Mouse (Mus musculus) CD4-positive, CD25-positive, alpha-beta regulatory T cell (primary cell): ENCODE results near the gene Tmem52. TPM values are rescaled to one million over a fixed set of nuclear protein-coding genes. Genes with fewer than 3 reads are reported as not detected.

Experiments used
- polyA plus RNA-seq: library from polyadenylated mRNA; unstranded; fragments of 100-300 nt; shearing (Covaris generic); gene quantifications from one replicate; pipeline ENCODE4 v1.2.1, GENCODE M21; 2017

The Tmem52 gene
- not detected for polyA plus RNA-seq

GRCm38 (mm10) chr4:155468952-155469351 is at the start of gene Tmem52:
Gene Tmem52, plus strand, starts transcription at chr4:155469114.

GRCm38 (mm10) chr4:155490990-155491504 is 22.1 kb downstream of the Tmem52 start, which contains the start of gene Gnb1:
Gene Gnb1, plus strand, starts transcription at chr4:155491361.

Other genes starting within 250 kb of the Tmem52 start
- 171 TPM for gene Ski, start 246.5 kb upstream of the Tmem52 start, polyA plus RNA-seq
- 121 TPM for gene Faap20, start 219.3 kb upstream of the Tmem52 start, polyA plus RNA-seq
- 47.2 TPM for gene Prkcz, start 107.8 kb upstream of the Tmem52 start, polyA plus RNA-seq
- gene Gabrd, start 71.0 kb upstream of the Tmem52 start, polyA plus RNA-seq = 1.4 TPM
- gene Cfap74, start 59.9 kb upstream of the Tmem52 start, polyA plus RNA-seq = 4.7 TPM
- gene Gnb1, start 22.2 kb downstream of the Tmem52 start, polyA plus RNA-seq = 368 TPM
- 141 TPM for gene Nadk, start 93.3 kb downstream of the Tmem52 start, polyA plus RNA-seq
- 11.2 TPM for gene Slc35e2, start 132.3 kb downstream of the Tmem52 start, polyA plus RNA-seq
- 161 TPM for gene Cdk11b, start 155.7 kb downstream of the Tmem52 start, polyA plus RNA-seq
- gene Gm10563, start 176.3 kb downstream of the Tmem52 start, polyA plus RNA-seq = not detected
- 0.23 TPM for gene Mmp23, start 184.3 kb downstream of the Tmem52 start, polyA plus RNA-seq
- 41.7 TPM for gene Mib2, start 200.1 kb downstream of the Tmem52 start, polyA plus RNA-seq
- gene Fndc10, start 225.2 kb downstream of the Tmem52 start, polyA plus RNA-seq = 14.9 TPM
- gene Ssu72, start 235.7 kb downstream of the Tmem52 start, polyA plus RNA-seq = 178 TPM